Mouse (Mus musculus) midbrain, postnatal 0 days (tissue): ENCODE data around the gene Spred2. TPM values are rescaled to one million over a fixed set of nuclear protein-coding genes. Genes with fewer than 3 reads are reported as not detected.

Source experiments
- ATAC-seq: fragments of 200-750 bp; cut with Nextera tagmentation; 2 replicates; pipeline ENCODE4 v1.8.0; 2017; ENCODE audit warnings: moderate number of reproducible peaks, mild to moderate bottlenecking, moderate TSS enrichment, moderate library complexity; ENCODE audit not compliant: low FRiP score
- DNase-seq: peaks from one replicate; pipeline ENCODE4 v3.0.0-alpha.2; 2015; ENCODE audit warnings: low spot score
- H3K27ac ChIP-seq: fragments of 300-500 bp; sonication (generic); 2 replicates; pipeline ENCODE4 v1.5.1; 2014; ENCODE audit warnings: low read depth, mild to moderate bottlenecking, low read length, mixed read lengths
- H3K27me3 ChIP-seq: fragments of 300-500 bp; sonication (generic); 2 replicates; pipeline ENCODE4 v1.6.1; 2014; ENCODE audit warnings: low read length, control low read depth, mixed read lengths; ENCODE audit not compliant: insufficient read depth
- H3K36me3 ChIP-seq: fragments of 300-500 bp; sonication (generic); 2 replicates; pipeline ENCODE4 v1.6.1; 2014; ENCODE audit warnings: low read length, control low read depth, mixed read lengths; ENCODE audit not compliant: insufficient read depth
- H3K4me1 ChIP-seq: fragments of 300-500 bp; sonication (generic); 2 replicates; pipeline ENCODE4 v1.6.1; 2014; ENCODE audit warnings: mild to moderate bottlenecking, control low read depth, antibody characterized with exemption, low read length, mixed read lengths; ENCODE audit not compliant: insufficient read depth
- H3K4me2 ChIP-seq: fragments of 300-500 bp; sonication (generic); 2 replicates; pipeline ENCODE4 v1.6.1; 2014; ENCODE audit warnings: low read depth, mild to moderate bottlenecking, low read length, mixed read lengths; ENCODE audit not compliant: poor library complexity, severe bottlenecking
- H3K4me3 ChIP-seq: fragments of 300-500 bp; sonication (generic); 2 replicates; pipeline ENCODE4 v1.5.1; 2014; ENCODE audit warnings: low read depth, mild to moderate bottlenecking, low read length, moderate library complexity
- H3K9ac ChIP-seq: fragments of 300-500 bp; sonication (generic); replicated peaks from 2 replicates; pipeline ENCODE4 v1.6.1; 2014; ENCODE audit warnings: mild to moderate bottlenecking, low read length, moderate library complexity, mixed read lengths; ENCODE audit not compliant: poor library complexity, severe bottlenecking
- H3K9me3 ChIP-seq: fragments of 300-500 bp; sonication (generic); 2 replicates; pipeline ENCODE4 v1.6.1; 2016; ENCODE audit warnings: low read length, control low read depth
- CTCF ChIP-seq: IDR thresholded peaks from 2 replicates; pipeline ENCODE4 v1.5.1; 2016; ENCODE audit warnings: antibody characterized with exemption, mild to moderate bottlenecking
- WGBS: fragments of 180-500 bp; shearing (Covaris S2); extraction: QIAGEN DNeasy Blood & Tissue Kit; methylation state at CpG from one replicate; pipeline ENCODE4 v1.1.7; 2014; 5-methylcytosine and 5-hydroxymethylcytosine counted together
- polyA plus RNA-seq: library from polyadenylated mRNA; unstranded; fragments of >200 nt; fragmentation: Nextera tagmentation; extraction: Ambion mirVana; gene quantifications from 2 replicates; pipeline ENCODE4 v1.2.1, GENCODE M21; 2015
- total RNA-seq: library from RNA; depleted of rRNA; stranded (reverse); fragments of >200 nt; gene quantifications from 2 replicates; pipeline ENCODE4 v1.2.3, GENCODE M21; 2014

Spred2 gene
- total and polyA plus RNA-seq, 2 experiments from 2014 or later, result 6.2 to 17.0 TPM

GRCm38 (mm10) chr11:19912661-19913060 lies 11.5 kb upstream of the Spred2 start:
- H3K4me3 ChIP-seq, result no peak overlapping the region
- 98% methylated on average over 5 of the region's 5 CpGs for WGBS
- no peak for ATAC-seq
- no peak overlapping the region for H3K9ac ChIP-seq
- H3K4me2 ChIP-seq, result no peak overlapping the region
- H3K27ac ChIP-seq, result no peak overlapping the region
- peaks cover 8% of the 10 kb centered on the region; the same call in 1 of the 2 replicates for H3K9me3 ChIP-seq
- peak; percentile 36 for TF ChIP-seq CTCF
- no peaks in the 10 kb centered on the region for H3K27me3 ChIP-seq
- no peak for DNase-seq
- peaks cover 2% of the 10 kb centered on the region; the same call in 1 of the 2 replicates for H3K36me3 ChIP-seq
- H3K4me1 ChIP-seq, result no peaks in the 10 kb centered on the region

- Histone ChIP-seq H3K4me2 (no peak overlapping the region), H3K4me1 (no peaks in the 10 kb centered on the region), H3K36me3 (no peaks in the 10 kb centered on the region), H3K4me3 (no peak overlapping the region), H3K9ac (no peak overlapping the region), H3K27ac (no peak overlapping the region), H3K9me3 (no peaks in the 10 kb centered on the region), H3K27me3 (no peaks in the 10 kb centered on the region)
- ATAC-seq (no peak), DNase-seq (no peak)
- no peak for TF ChIP-seq CTCF
- WGBS, result 90% methylated on average over 4 of the region's 4 CpGs
These were observed 10.4 kb upstream of the Spred2 start for GRCm38 (mm10) chr11:19913761-19914160.

- Histone ChIP-seq H3K27me3 (no peaks in the 10 kb centered on the region), H3K36me3 (no peaks in the 10 kb centered on the region), H3K27ac (no peak overlapping the region), H3K4me2 (no peak overlapping the region), H3K9me3 (no peaks in the 10 kb centered on the region), H3K4me1 (no peaks in the 10 kb centered on the region), H3K9ac (no peak overlapping the region), H3K4me3 (no peak overlapping the region)
- WGBS, result 13% methylated on average over 9 of the region's 9 CpGs
- TF ChIP-seq CTCF, result no peak
- no peak for ATAC-seq
- peak; percentile 57 for DNase-seq
These were observed 6.6 kb upstream of the Spred2 start for GRCm38 (mm10) chr11:19917381-19918245.

GRCm38 (mm10) chr11:19918246-19918540 lies 6.0 kb upstream of the Spred2 start:
- H3K36me3 ChIP-seq, result no peaks in the 10 kb centered on the region
- ATAC-seq (no peak), DNase-seq (no peak)
- no peak overlapping the region for H3K27ac ChIP-seq
- no peak overlapping the region for H3K4me2 ChIP-seq
- no peak for TF ChIP-seq CTCF
- WGBS, result 20% methylated on average over 2 of the region's 2 CpGs
- no peaks in the 10 kb centered on the region for H3K27me3 ChIP-seq
- no peaks in the 10 kb centered on the region for H3K4me1 ChIP-seq
- H3K4me3 ChIP-seq, result no peak overlapping the region
- no peak overlapping the region for H3K9ac ChIP-seq
- no peaks in the 10 kb centered on the region for H3K9me3 ChIP-seq

- Histone ChIP-seq H3K9me3 (no peaks in the 10 kb centered on the region), H3K4me1 (no peaks in the 10 kb centered on the region), H3K4me2 (peak overlapping the region; percentile 85), H3K9ac (peak overlapping the region; percentile 83), H3K36me3 (no peaks in the 10 kb centered on the region), H3K4me3 (peak overlapping the region; percentile 67), H3K27me3 (no peaks in the 10 kb centered on the region), H3K27ac (peak overlapping the region; percentile 86)
- TF ChIP-seq CTCF, result no peak
- ATAC-seq, result 0 out of 2 replicates have a peak, but pooled peaks have one; percentile 0
- WGBS, result 3% methylated on average over 6 of the region's 6 CpGs
- DNase-seq, result no peak
These were observed 4.8 kb upstream of the Spred2 start for GRCm38 (mm10) chr11:19919460-19919784.

GRCm38 (mm10) chr11:19919785-19920671 lies 4.1 kb upstream of the Spred2 start:
- peak; percentile 86 for DNase-seq
- WGBS, result under 1% methylated on average over 70 of the region's 70 CpGs
- Histone ChIP-seq H3K4me1 (no peaks in the 10 kb centered on the region), H3K9ac (peak overlapping the region; percentile 83), H3K27me3 (no peaks in the 10 kb centered on the region), H3K9me3 (no peaks in the 10 kb centered on the region), H3K4me3 (peak overlapping the region; percentile 67), H3K27ac (peak overlapping the region; percentile 86), H3K4me2 (peak overlapping the region; percentile 85), H3K36me3 (no peaks in the 10 kb centered on the region)
- TF ChIP-seq CTCF, result peak; percentile 70
- peak; percentile 62 for ATAC-seq
